In genomic region chr11:70070057-70070456, GRCm38 (mm10) we compare ENCODE assay signal across 20 mouse cellular contexts. TPM values are rescaled to one million over a fixed set of nuclear protein-coding genes. Genes with fewer than 3 reads are reported as not detected.
DNase-seq lines count a peak whose midpoint lies in the region; ATAC-seq and TF ChIP-seq lines count a peak whose summit lies in the region.
"Had no signal": no experiment of that assay in that cellular context is flagged by ENCODE, and none has a peak within 500 bp of the region (broad histone marks: within the 10 kb centered on the region; RNA-seq: fewer than 3 reads in every experiment).

No protein-coding gene starts in this region.

- in situ Hi-C loops in Patski (cut with MboI; ENCODE audit: low pct_unique_long_range_greater_than_20kb): no loop called here

- POLR2A ChIA-PET in Patski (lab: Charles Lee): interaction anchor here (0.6 to 1.1 kb wide), 2 partner anchors 10 to 241 kb away, joined by 3 to 7 read pairs; no protein-coding TSS in a partner anchor

- no peak for TF ChIP-seq CTCF in kidney, adult 2 months (conservative IDR thresholded peaks at IDR 0.05; ENCODE audit: insufficient read depth, insufficient read length, low read depth, low read length)
- no peak for TF ChIP-seq CTCF in Patski (IDR thresholded peaks at IDR 0.05)

- no peak overlapping the region for H3K4me2 ChIP-seq in limb, embryonic 14.5 days (replicated peaks; ENCODE audit: low read depth, low read length, severe bottlenecking)
- H3K4me2 ChIP-seq: forebrain, embryonic 12.5 days; heart, embryonic 11.5 days; midbrain, embryonic 12.5 days had no signal

- CTCF ChIA-PET in Patski (lab: Charles Lee): interaction anchor here (1.2 kb wide), 1 partner anchor 160 kb away, joined by 5 read pairs; no protein-coding TSS in a partner anchor

- no peak overlapping the region for H3K9ac ChIP-seq in limb, embryonic 14.5 days (ENCODE audit: low read depth, low read length, severe bottlenecking)
- H3K9ac ChIP-seq: forebrain, embryonic 12.5 days; midbrain, embryonic 12.5 days had no signal

- no peaks in the 10 kb centered on the region for H3K27me3 ChIP-seq in kidney, adult 2 months (replicated peaks; ENCODE audit: control insufficient read depth, insufficient read depth, low read length)
- peaks cover 10% of the 10 kb centered on the region for H3K27me3 ChIP-seq in Patski
- no peaks in the 10 kb centered on the region for H3K27me3 ChIP-seq in limb, embryonic 14.5 days (ENCODE audit: control insufficient read depth, insufficient read depth, low read length)
- H3K27me3 ChIP-seq: forebrain, embryonic 12.5 days; midbrain, embryonic 12.5 days had no signal

- no peaks in the 10 kb centered on the region for H3K36me3 ChIP-seq in kidney, adult 2 months (ENCODE audit: control insufficient read depth, insufficient read depth, low read length)
- H3K36me3 ChIP-seq in limb, embryonic 14.5 days (ENCODE audit: control insufficient read depth, insufficient read depth, low read length): no peaks in the 10 kb centered on the region
- H3K36me3 ChIP-seq: forebrain, embryonic 12.5 days; midbrain, embryonic 12.5 days had no signal

- ATAC-seq in Patski: no peak
- ATAC-seq in limb, embryonic 14.5 days (ENCODE audit: low FRiP score, low read depth): peak; percentile 80; the same call in 1 of the 2 replicates
- ATAC-seq: activated CD4-positive, CD25-positive, alpha-beta regulatory T cell, adult 4 months; inflammation-experienced regulatory T-cells, adult 6 months had no signal

- 39% methylated on average over 6 of the region's 6 CpGs for WGBS in kidney, adult 2 months
- 28% methylated on average over 6 of the region's 6 CpGs for WGBS in limb, embryonic 14.5 days

- H3K4me1 ChIP-seq in kidney, adult 2 months (ENCODE audit: control insufficient read depth, insufficient read depth, low read length): no peaks in the 10 kb centered on the region; the same call in 1 of the 2 replicates
- peaks cover 27% of the 10 kb centered on the region for H3K4me1 ChIP-seq in limb, embryonic 14.5 days (ENCODE audit: control insufficient read depth, insufficient read depth, low read length)

- no peak for TF ChIP-seq POLR2A in kidney, adult 2 months (IDR thresholded peaks at IDR 0.05; ENCODE audit: low read depth, low read length)
- TF ChIP-seq POLR2A in limb, embryonic 14.5 days (IDR thresholded peaks at IDR 0.05; ENCODE audit: borderline replicate concordance, extremely low read depth, insufficient read depth, insufficient read length): no peak

- H3K27ac ChIP-seq in kidney, adult 2 months (ENCODE audit: insufficient read depth, low read depth, low read length): peak overlapping the region; percentile 33; the same call in 1 of the 2 replicates
- peak overlapping the region; percentile 40 for H3K27ac ChIP-seq in limb, embryonic 14.5 days (replicated peaks; ENCODE audit: low read depth, low read length)
- H3K27ac ChIP-seq: forebrain, embryonic 12.5 days; layer of hippocampus, adult 2 months; left cerebral cortex, adult 2 months; midbrain, embryonic 12.5 days had no signal

- DNase-seq in kidney, adult 2 months: peak; percentile 33
- no peak for DNase-seq in kidney, postnatal 10 days
- peak; percentile 33 for DNase-seq in Patski (ENCODE audit: low read depth, low spot score)
- DNase-seq in forelimb bud, embryonic 11.5 days (ENCODE audit: low read depth, low spot score): peak; percentile 71
- DNase-seq in limb, embryonic 14.5 days (ENCODE audit: low spot score): peak; percentile 66
- no peak for DNase-seq in right cerebral cortex, postnatal 10 days (ENCODE audit: low spot score in 2 of 2)
- DNase-seq in frontal cortex, postnatal 10 days (ENCODE audit: low spot score in 2 of 2): no peak
- DNase-seq: adrenal gland, postnatal 14 days; cerebellum, adult 11-12 months; gastrocnemius, postnatal 36 days; lung, adult 18-20 months; spleen, adult 18-20 months had no signal

- no peak overlapping the region for H3K4me3 ChIP-seq in kidney, adult 2 months (ENCODE audit: insufficient read depth, low read depth, low read length)
- H3K4me3 ChIP-seq in limb, embryonic 14.5 days (replicated peaks; ENCODE audit: low read length): no peak overlapping the region
- H3K4me3 ChIP-seq: forebrain, embryonic 12.5 days; layer of hippocampus, adult 2 months; left cerebral cortex, adult 2 months; midbrain, embryonic 12.5 days had no signal

- no peaks in the 10 kb centered on the region for H3K9me3 ChIP-seq in limb, embryonic 14.5 days (ENCODE audit: control insufficient read depth, low read length)
- H3K9me3 ChIP-seq: forebrain, embryonic 12.5 days; midbrain, embryonic 12.5 days had no signal

RNA-seq across cellular contexts. Expression of gene Asgr1, which starts 16.2 kb away (rescaled TPM):
- 0.25 and 0.41 TPM in 2 replicates for polyA plus RNA-seq in kidney, adult 2 months (2012; rRNA removed)
- polyA plus RNA-seq in Patski (2021): not detected
- polyA plus RNA-seq in limb, embryonic 14.5 days (2012; rRNA removed): 1.6 and 2.3 TPM in 2 replicates
- polyA plus RNA-seq in limb, embryonic 14.5 days (2014; fragmentation: Nextera tagmentation; extraction: Ambion mirVana): 0.99 and 1.2 TPM in 2 replicates
- polyA plus RNA-seq: activated CD4-positive, CD25-positive, alpha-beta regulatory T cell, adult 4 months; inflammation-experienced regulatory T-cells, adult 6 months; stomach, embryonic 14.5 days had no signal

RNA-seq across cellular contexts. Expression of gene Asgr2, which starts 22.4 kb away (rescaled TPM):
- 0.27 and 0.41 TPM in 2 replicates for polyA plus RNA-seq in kidney, adult 2 months (2012; rRNA removed)
- polyA plus RNA-seq in Patski (2021): not detected
- polyA plus RNA-seq in limb, embryonic 14.5 days (2012; rRNA removed): 0.24 and 0.53 TPM in 2 replicates
- 0.21 TPM in 1 of 2 replicates, not detected in the other for polyA plus RNA-seq in limb, embryonic 14.5 days (2014; fragmentation: Nextera tagmentation; extraction: Ambion mirVana)
- polyA plus RNA-seq: activated CD4-positive, CD25-positive, alpha-beta regulatory T cell, adult 4 months; forebrain, embryonic 12.5 days; inflammation-experienced regulatory T-cells, adult 6 months; midbrain, embryonic 12.5 days had no signal

RNA-seq across cellular contexts. Expression of gene Dlg4, which starts 53.3 kb away (rescaled TPM):
- polyA plus RNA-seq in kidney, adult 2 months (2012; rRNA removed): 8.1 and 8.3 TPM in 2 replicates
- 48.1 TPM for polyA plus RNA-seq in Patski (2021)
- 89.6 and 99.8 TPM in 2 replicates for polyA plus RNA-seq in limb, embryonic 14.5 days (2012; rRNA removed)
- polyA plus RNA-seq in limb, embryonic 14.5 days (2014; fragmentation: Nextera tagmentation; extraction: Ambion mirVana): 9.7 and 10.0 TPM in 2 replicates

RNA-seq across cellular contexts. Expression of gene Acadvl, which starts 54.8 kb away (rescaled TPM):
- 249 and 308 TPM in 2 replicates for polyA plus RNA-seq in kidney, adult 2 months (2012; rRNA removed)
- 234 TPM for polyA plus RNA-seq in Patski (2021)
- polyA plus RNA-seq in limb, embryonic 14.5 days (2012; rRNA removed): 52.9 and 55.4 TPM in 2 replicates
- 71.8 and 77.0 TPM in 2 replicates for polyA plus RNA-seq in limb, embryonic 14.5 days (2014; fragmentation: Nextera tagmentation; extraction: Ambion mirVana)

Comparison
In these comparisons a context has a peak if more than half of its experiments do, and no peak if none do; other contexts are left out.
1. DNase-seq: peak in kidney, adult 2 months (single experiment), Patski (single experiment), forelimb bud, embryonic 11.5 days (single experiment) and limb, embryonic 14.5 days (single experiment); none in kidney, postnatal 10 days (single experiment), right cerebral cortex, postnatal 10 days (0 of 2) and frontal cortex, postnatal 10 days (0 of 2).